Mouse (Mus musculus) liver, embryonic 14.5 days (tissue): ENCODE measurements around the gene Lsg1.

Source experiments
- CTCF ChIP-seq: IDR thresholded peaks from 2 replicates; pipeline ENCODE4 v1.5.1; 2016; ENCODE audit warnings: antibody characterized with exemption, low read depth, control low read depth
- EP300 ChIP-seq: IDR thresholded peaks from 2 replicates; pipeline ENCODE4 v1.6.1; 2016; ENCODE audit warnings: antibody characterized with exemption, low read depth

DNA sequence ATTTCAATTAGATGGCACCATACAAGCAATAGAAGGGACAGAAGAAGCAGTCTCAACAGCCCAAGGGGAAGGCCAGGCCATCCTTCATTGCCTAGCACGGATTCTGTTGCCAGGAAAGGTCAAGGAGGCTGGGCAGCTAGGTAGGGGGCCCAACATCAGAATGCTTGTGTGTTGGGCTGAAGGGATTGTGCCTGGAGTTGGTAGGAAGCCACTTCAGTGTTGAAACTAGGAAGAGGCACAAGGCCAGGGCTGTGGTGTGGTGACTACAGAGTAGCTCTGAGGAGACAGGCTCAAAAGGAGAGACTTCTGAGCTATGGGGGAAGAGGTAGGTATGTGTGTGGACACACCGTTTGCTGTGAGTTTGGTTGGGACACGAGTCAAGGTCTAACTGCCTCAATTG lies 8.0 kb upstream of the Lsg1 start:
- TF ChIP-seq CTCF (no peak), EP300 (no peak)
